ENCODE assay signal across 8 mouse cellular contexts in genomic region chr13:21276551-21276950, GRCm38 (mm10). TPM values are rescaled to one million over a fixed set of nuclear protein-coding genes. Genes with fewer than 3 reads are reported as not detected.
DNase-seq lines count a peak whose midpoint lies in the region; ATAC-seq and TF ChIP-seq lines count a peak whose summit lies in the region.

No protein-coding gene starts in this region.

- TF ChIP-seq CTCF in heart, adult 2 months (IDR thresholded peaks at IDR 0.05), result no peak
- TF ChIP-seq CTCF in CH12.LX (conservative IDR thresholded peaks at IDR 0.05 in 1 of 2, IDR thresholded peaks at IDR 0.05 in 1 of 2; ENCODE audit: low read depth in 2 of 2, low read length in 2 of 2), result no peak
- no peak for TF ChIP-seq CTCF in liver, postnatal 0 days (IDR thresholded peaks at IDR 0.05; ENCODE audit: low read depth)

- H3K27me3 ChIP-seq in heart, adult 2 months (ENCODE audit: control insufficient read depth, insufficient read depth, low read length), result 0 out of 2 replicates have a peak, but pooled peaks cover 1% of the 10 kb centered on the region
- H3K27me3 ChIP-seq in CH12.LX (replicated peaks), result peaks cover 34% of the 10 kb centered on the region
- H3K27me3 ChIP-seq in forebrain, embryonic 13.5 days, result peaks cover 16% of the 10 kb centered on the region
- H3K27me3 ChIP-seq in liver, postnatal 0 days (ENCODE audit: insufficient read depth, low read length), result no peaks in the 10 kb centered on the region

- H3K4me3 ChIP-seq in heart, adult 2 months, result peak overlapping the region; percentile 56
- H3K4me3 ChIP-seq in CH12.LX (replicated peaks in 1 of 3; ENCODE audit: low read depth in 2 of 3, low read length in 2 of 3, poor library complexity in 1 of 3), result peak overlapping the region; percentile 69 to 85 (median 84)
- peak overlapping the region; percentile 62 for H3K4me3 ChIP-seq in forebrain, embryonic 13.5 days
- H3K4me3 ChIP-seq in liver, postnatal 0 days (ENCODE audit: low read depth, low read length), result peak overlapping the region; percentile 59

- no peak overlapping the region for H3K27ac ChIP-seq in heart, adult 2 months
- no peak overlapping the region for H3K27ac ChIP-seq in CH12.LX (ENCODE audit: insufficient read depth, low read depth)
- no peak overlapping the region for H3K27ac ChIP-seq in forebrain, embryonic 13.5 days
- no peak overlapping the region for H3K27ac ChIP-seq in liver, postnatal 0 days (ENCODE audit: low read depth)

- peak overlapping the region; percentile 51; the same call in 1 of the 2 replicates for H3K9ac ChIP-seq in heart, adult 2 months (ENCODE audit: low read depth, low read length)
- H3K9ac ChIP-seq in CH12.LX (ENCODE audit: insufficient read depth, low read depth), result peak overlapping the region; percentile 61
- H3K9ac ChIP-seq in forebrain, embryonic 13.5 days, result peak overlapping the region; percentile 74
- peak overlapping the region; percentile 42; the same call in 1 of the 2 replicates for H3K9ac ChIP-seq in liver, postnatal 0 days (replicated peaks)

- TF ChIP-seq EP300 in heart, adult 2 months (IDR thresholded peaks at IDR 0.05; ENCODE audit: insufficient read depth, low read depth, low read length), result no peak
- no peak for TF ChIP-seq EP300 in CH12.LX (IDR thresholded peaks at IDR 0.05; ENCODE audit: low read length)
- TF ChIP-seq EP300 in liver, postnatal 0 days (IDR thresholded peaks at IDR 0.05; ENCODE audit: low read depth), result no peak

- no peak for ATAC-seq in forebrain, embryonic 13.5 days
- ATAC-seq in liver, postnatal 0 days, result no peak
- no peak for ATAC-seq in activated CD4-positive, CD25-positive, alpha-beta regulatory T cell, adult 4 months

- TF ChIP-seq POLR2A in heart, adult 2 months (IDR thresholded peaks at IDR 0.05; ENCODE audit: insufficient read depth, low read depth, low read length), result no peak
- no peak for TF ChIP-seq POLR2A in CH12.LX (IDR thresholded peaks at IDR 0.05; ENCODE audit: low read depth, low read length)

- intact Hi-C loops in heart, adult 2 months (cut with DNase I), result loop anchor here (5.0 to 10.0 kb wide), 4 partner anchors 74 to 748 kb away; partner anchors contain the start of genes Hist1h2ai, Hist1h2bl and Hist1h3h

- WGBS in heart, adult 2 months, result 5% methylated on average over 9 of the region's 9 CpGs
- 0% methylated on average over 9 of the region's 9 CpGs for WGBS in forebrain, embryonic 13.5 days
- under 1% methylated on average over 9 of the region's 9 CpGs for WGBS in liver, postnatal 0 days (ENCODE audit: insufficient replicate concordance)

- DNase-seq in heart, adult 2 months, result no peak
- no peak for DNase-seq in heart, adult 18-20 months
- no peak for DNase-seq in CH12.LX (ENCODE audit: extremely low read depth)
- no peak for DNase-seq in liver, postnatal 0 days
- DNase-seq in frontal cortex, postnatal 36 days (ENCODE audit: low spot score in 2 of 2), result no peak
- no peak for DNase-seq in adrenal gland, postnatal 4 days (ENCODE audit: low spot score in 2 of 2)

- no peaks in the 10 kb centered on the region for H3K79me2 ChIP-seq in heart, adult 2 months (replicated peaks; ENCODE audit: control insufficient read depth, insufficient read depth, low read length)
- no peaks in the 10 kb centered on the region for H3K79me2 ChIP-seq in CH12.LX (replicated peaks; ENCODE audit: control insufficient read depth, extremely low read depth, insufficient read depth, poor library complexity, severe bottlenecking)

- TF ChIP-seq RAD21 in CH12.LX (IDR thresholded peaks at IDR 0.05; ENCODE audit: low read depth, low read length), result no peak

- H3K4me1 ChIP-seq in heart, adult 2 months (ENCODE audit: control insufficient read depth, insufficient read depth, low read length), result no peaks in the 10 kb centered on the region; the same call in 1 of the 2 replicates
- peaks cover 0 to 17% of the 10 kb centered on the region in 2 experiments; a peak in 2 of 4 replicates for H3K4me1 ChIP-seq in CH12.LX (ENCODE audit: control insufficient read depth in 1 of 2, insufficient read depth in 2 of 2)
- peaks cover 11% of the 10 kb centered on the region; the same call in 1 of the 2 replicates for H3K4me1 ChIP-seq in forebrain, embryonic 13.5 days
- peaks cover 13% of the 10 kb centered on the region for H3K4me1 ChIP-seq in liver, postnatal 0 days (ENCODE audit: insufficient read depth)

- H3K36me3 ChIP-seq in heart, adult 2 months (ENCODE audit: control insufficient read depth, insufficient read depth, low read length), result no peaks in the 10 kb centered on the region
- no peaks in the 10 kb centered on the region for H3K36me3 ChIP-seq in CH12.LX (replicated peaks in 1 of 2; ENCODE audit: control insufficient read depth in 1 of 2, insufficient read depth in 1 of 2, low read length in 1 of 2)
- no peaks in the 10 kb centered on the region for H3K36me3 ChIP-seq in forebrain, embryonic 13.5 days (ENCODE audit: poor library complexity, severe bottlenecking)
- H3K36me3 ChIP-seq in liver, postnatal 0 days (replicated peaks; ENCODE audit: insufficient read depth, low read length), result no peaks in the 10 kb centered on the region

- dilution Hi-C loops in CH12.LX (cut with MboI; ENCODE audit: extremely low pct_ligation_motif_present, extremely low pct_unique_long_range_greater_than_20kb, low sequenced_read_pairs), result no loop called here

- peak overlapping the region; percentile 93 for H3K4me2 ChIP-seq in CH12.LX (ENCODE audit: insufficient read depth, low read depth, poor library complexity, severe bottlenecking)
- H3K4me2 ChIP-seq in forebrain, embryonic 13.5 days, result peak overlapping the region; percentile 64
- peak overlapping the region; percentile 80 for H3K4me2 ChIP-seq in liver, postnatal 0 days (ENCODE audit: low read depth, low read length)

- in situ Hi-C loops in CH12.LX (cut with MboI; ENCODE audit: low pct_ligation_motif_present, low pct_unique_long_range_greater_than_20kb, low sequenced_read_pairs), result loop anchor here (5.0 kb wide), 1 partner anchor 51 kb away; no protein-coding TSS in a partner anchor

- no peaks in the 10 kb centered on the region for H3K9me3 ChIP-seq in CH12.LX (replicated peaks; ENCODE audit: low read length)
- no peaks in the 10 kb centered on the region for H3K9me3 ChIP-seq in forebrain, embryonic 13.5 days (replicated peaks)
- H3K9me3 ChIP-seq in liver, postnatal 0 days (ENCODE audit: low read length), result no peaks in the 10 kb centered on the region

TF ChIP-seq in CH12.LX, 34 proteins besides CTCF, POLR2A, EP300 and RAD21:
- no peak for TF ChIP-seq GABPA (IDR thresholded peaks at IDR 0.05; ENCODE audit: insufficient replicate concordance, low read depth, low read length)
TF ChIP-seq in CH12.LX: peak in this region for 0.

RNA-seq across cellular contexts. Expression of gene Gpx5, which starts 16.0 kb away (rescaled TPM):
- total RNA-seq in heart, adult 2 months (2021), result not detected
- not detected in 2 replicates for polyA plus RNA-seq in heart, adult 2 months (2012; rRNA removed)
- not detected for total RNA-seq in heart, adult 18-20 months (2021)
- total RNA-seq in CH12.LX (2012; rRNA removed), result not detected in 2 replicates
- total RNA-seq in CH12.LX (2014; rRNA removed), result not detected in 2 replicates
- polyA plus RNA-seq in CH12.LX (2012; ENCODE audit: insufficient read length, low read depth), result not detected in 2 replicates
- polyA plus RNA-seq in forebrain, embryonic 13.5 days (2015; fragmentation: Nextera tagmentation; extraction: Ambion mirVana), result not detected in 2 replicates
- not detected in 2 replicates for polyA plus RNA-seq in liver, postnatal 0 days (2015; fragmentation: Nextera tagmentation; extraction: Ambion mirVana)
- not detected for total RNA-seq in adrenal gland, postnatal 4 days (2021)
- polyA plus RNA-seq in activated CD4-positive, CD25-positive, alpha-beta regulatory T cell, adult 4 months (2017; shearing (Covaris generic)), result not detected

RNA-seq across cellular contexts. Expression of gene Gpx6, which starts 35.4 kb away (rescaled TPM):
- total RNA-seq in heart, adult 2 months (2021), result not detected
- polyA plus RNA-seq in heart, adult 2 months (2012; rRNA removed), result not detected in 2 replicates
- not detected for total RNA-seq in heart, adult 18-20 months (2021)
- 0.29 TPM in 1 of 2 replicates, not detected in the other for total RNA-seq in CH12.LX (2012; rRNA removed)
- total RNA-seq in CH12.LX (2014; rRNA removed), result 1.3 and 1.4 TPM in 2 replicates
- 1.2 and 2.2 TPM in 2 replicates for polyA plus RNA-seq in CH12.LX (2012; ENCODE audit: insufficient read length, low read depth)
- not detected in 2 replicates for polyA plus RNA-seq in forebrain, embryonic 13.5 days (2015; fragmentation: Nextera tagmentation; extraction: Ambion mirVana)
- polyA plus RNA-seq in liver, postnatal 0 days (2015; fragmentation: Nextera tagmentation; extraction: Ambion mirVana), result 0.08 and 0.18 TPM in 2 replicates
- total RNA-seq in adrenal gland, postnatal 4 days (2021), result under 1 TPM in 1 of 2 experiments, not detected in 1; 0.81 TPM
- polyA plus RNA-seq in activated CD4-positive, CD25-positive, alpha-beta regulatory T cell, adult 4 months (2017; shearing (Covaris generic)), result not detected
